Mouse (Mus musculus): Measurements from ENCODE around the gene Dcbld2. TPM values are rescaled to one million over a fixed set of nuclear protein-coding genes. Genes with fewer than 3 reads are reported as not detected.

The Dcbld2 gene
- 1.00 TPM for polyA plus RNA-seq (2017; shearing (Covaris generic))

GRCm38 (mm10) chr16:58408062-58408486, at the start of gene Dcbld2:
Dcbld2 (plus strand) TSS chr16:58408443.

Other genes with a start within 250 kb of the Dcbld2 start
- gene St3gal6, start 115.8 kb downstream of the Dcbld2 start, polyA plus RNA-seq (2017; shearing (Covaris generic)), result 75.3 TPM
- gene Gm813, start 208.5 kb downstream of the Dcbld2 start, polyA plus RNA-seq (2017; shearing (Covaris generic)), result not detected
- not detected for gene E330017A01Rik, start 230.3 kb downstream of the Dcbld2 start, polyA plus RNA-seq (2017; shearing (Covaris generic))